Mouse (Mus musculus) thymus, adult 2 months (tissue): ENCODE measurements around the gene Mlx.

Experiments
- CTCF ChIP-seq: fragments of 200-500 bp; IDR thresholded peaks from 2 replicates; pipeline ENCODE4 v1.5.1; 2012; ENCODE audit warnings: mild to moderate bottlenecking, control low read depth, low read length, moderate library complexity, borderline replicate concordance; ENCODE audit not compliant: control insufficient read depth, poor library complexity, insufficient read depth; ENCODE audit errors: extremely low read depth
- POLR2A ChIP-seq: fragments of 200-500 bp; IDR thresholded peaks from 2 replicates; pipeline ENCODE4 v1.6.1; 2012; ENCODE audit warnings: mild to moderate bottlenecking, low read length, control low read depth, moderate library complexity; ENCODE audit not compliant: control insufficient read depth, poor library complexity, insufficient read depth; ENCODE audit errors: extremely low read depth

DNA sequence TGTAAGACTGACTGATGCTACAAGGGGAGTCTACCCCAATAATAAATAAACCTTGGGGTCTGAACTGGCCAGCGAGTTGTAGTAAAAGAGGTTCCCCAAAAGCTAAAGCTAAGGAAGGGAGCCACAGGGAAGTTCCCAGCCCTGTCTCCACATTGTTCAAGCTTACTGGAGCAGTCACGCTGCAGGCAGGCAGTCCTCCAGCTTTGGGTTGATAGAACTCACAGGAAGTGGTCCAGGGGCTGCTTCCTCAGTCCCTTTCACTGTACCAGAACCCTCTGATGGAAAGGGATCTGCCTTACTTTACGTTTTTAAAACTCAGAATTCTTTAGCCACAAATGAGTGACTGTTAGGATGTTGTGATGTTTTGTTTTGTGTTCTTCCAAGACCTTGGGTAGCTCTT lies 39.6 kb upstream of the Mlx start:
- TF ChIP-seq CTCF (no peak), POLR2A (no peak)
